Mouse (Mus musculus): Measurements from ENCODE around the gene Cdc14b. TPM values are rescaled to one million over a fixed set of nuclear protein-coding genes. Genes with fewer than 3 reads are reported as not detected.

The Cdc14b gene
- total and polyA plus RNA-seq, 2 experiments: 7.6 to 31.7 TPM

- no peak overlapping the region for H3K9ac ChIP-seq (ENCODE audit: low read depth, low read length)
- H3K4me3 ChIP-seq (ENCODE audit: insufficient read depth, low read depth, low read length): no peak overlapping the region
- no peak for DNase-seq (ENCODE audit: extremely low read depth, low read depth, low spot score)
- TF ChIP-seq CTCF (IDR thresholded peaks at IDR 0.05; ENCODE audit: low read depth, low read length) (0 out of 2 replicates have a peak, but pooled peaks have one; percentile 15), POLR2A (IDR thresholded peaks at IDR 0.05; ENCODE audit: extremely low read depth, insufficient read depth, low read length) (no peak)
- H3K79me2 ChIP-seq (ENCODE audit: control insufficient read depth, insufficient read depth, low read length): no peaks in the 10 kb centered on the region
- no peaks in the 10 kb centered on the region for H3K27me3 ChIP-seq (ENCODE audit: control insufficient read depth, insufficient read depth, low read length)
- H3K36me3 ChIP-seq (ENCODE audit: control insufficient read depth, insufficient read depth, low read length): peaks cover 32% of the 10 kb centered on the region
- WGBS: 71% methylated on average over 2 of the region's 2 CpGs
- H3K4me1 ChIP-seq (ENCODE audit: control insufficient read depth, insufficient read depth, low read length): no peaks in the 10 kb centered on the region
- H3K27ac ChIP-seq (replicated peaks; ENCODE audit: insufficient read depth, low read depth, low read length): no peak overlapping the region
These were observed 69.9 kb downstream of the Cdc14b start for GRCm38 (mm10) chr13:64205186-64205585.

GRCm38 (mm10) chr13:64204726-64205125 is 70.4 kb downstream of the Cdc14b start:
- no peaks in the 10 kb centered on the region for H3K4me1 ChIP-seq (ENCODE audit: control insufficient read depth, insufficient read depth, low read length)
- peaks cover 30% of the 10 kb centered on the region for H3K36me3 ChIP-seq (ENCODE audit: control insufficient read depth, insufficient read depth, low read length)
- H3K4me3 ChIP-seq (ENCODE audit: insufficient read depth, low read depth, low read length): no peak overlapping the region
- H3K79me2 ChIP-seq (ENCODE audit: control insufficient read depth, insufficient read depth, low read length): no peaks in the 10 kb centered on the region
- TF ChIP-seq CTCF (IDR thresholded peaks at IDR 0.05; ENCODE audit: low read depth, low read length): peak; percentile 58; the same call in 1 of the 2 replicates
- no peak for TF ChIP-seq POLR2A (IDR thresholded peaks at IDR 0.05; ENCODE audit: extremely low read depth, insufficient read depth, low read length)
- WGBS: 47% methylated on average over 2 of the region's 2 CpGs
- H3K9ac ChIP-seq (ENCODE audit: low read depth, low read length): no peak overlapping the region
- H3K27ac ChIP-seq (replicated peaks; ENCODE audit: insufficient read depth, low read depth, low read length): no peak overlapping the region
- peak; percentile 50 for DNase-seq (ENCODE audit: extremely low read depth, low read depth, low spot score)
- H3K27me3 ChIP-seq (ENCODE audit: control insufficient read depth, insufficient read depth, low read length): no peaks in the 10 kb centered on the region

- DNase-seq (ENCODE audit: extremely low read depth, low read depth, low spot score): no peak
- H3K9ac ChIP-seq (ENCODE audit: low read depth, low read length): no peak overlapping the region
- H3K27ac ChIP-seq (replicated peaks; ENCODE audit: insufficient read depth, low read depth, low read length): no peak overlapping the region
- no peaks in the 10 kb centered on the region for H3K27me3 ChIP-seq (ENCODE audit: control insufficient read depth, insufficient read depth, low read length)
- no peaks in the 10 kb centered on the region for H3K79me2 ChIP-seq (ENCODE audit: control insufficient read depth, insufficient read depth, low read length)
- H3K36me3 ChIP-seq (ENCODE audit: control insufficient read depth, insufficient read depth, low read length): peaks cover 34% of the 10 kb centered on the region
- WGBS: 93% methylated on average over 4 of the region's 4 CpGs
- H3K4me1 ChIP-seq (ENCODE audit: control insufficient read depth, insufficient read depth, low read length): no peaks in the 10 kb centered on the region
- H3K4me3 ChIP-seq (ENCODE audit: insufficient read depth, low read depth, low read length): no peak overlapping the region
- no peak for TF ChIP-seq CTCF (IDR thresholded peaks at IDR 0.05; ENCODE audit: low read depth, low read length)
- TF ChIP-seq POLR2A (IDR thresholded peaks at IDR 0.05; ENCODE audit: extremely low read depth, insufficient read depth, low read length): no peak
These were observed 74.2 kb downstream of the Cdc14b start for GRCm38 (mm10) chr13:64200911-64201310.

- no peaks in the 10 kb centered on the region for H3K4me1 ChIP-seq (ENCODE audit: control insufficient read depth, insufficient read depth, low read length)
- 80% methylated on average over 4 of the region's 4 CpGs for WGBS
These were observed 76.8 kb downstream of the Cdc14b start for GRCm38 (mm10) chr13:64198310-64198709.

GRCm38 (mm10) chr13:64197899-64198298 is 77.2 kb downstream of the Cdc14b start:
- Histone ChIP-seq H3K9ac (ENCODE audit: low read depth, low read length) (no peak overlapping the region), H3K27ac (replicated peaks; ENCODE audit: insufficient read depth, low read depth, low read length) (no peak overlapping the region), H3K27me3 (ENCODE audit: control insufficient read depth, insufficient read depth, low read length) (no peaks in the 10 kb centered on the region), H3K4me1 (ENCODE audit: control insufficient read depth, insufficient read depth, low read length) (no peaks in the 10 kb centered on the region), H3K79me2 (ENCODE audit: control insufficient read depth, insufficient read depth, low read length) (no peaks in the 10 kb centered on the region), H3K36me3 (ENCODE audit: control insufficient read depth, insufficient read depth, low read length) (peaks cover 42% of the 10 kb centered on the region), H3K4me3 (ENCODE audit: insufficient read depth, low read depth, low read length) (no peak overlapping the region)
- TF ChIP-seq CTCF (IDR thresholded peaks at IDR 0.05; ENCODE audit: low read depth, low read length): no peak
- 92% methylated on average over 6 of the region's 6 CpGs for WGBS
- DNase-seq (ENCODE audit: extremely low read depth, low read depth, low spot score): no peak

More at GRCm38 (mm10) chr13:64198310-64198709, 76.8 kb downstream of the Cdc14b start:
- peaks cover 44% of the 10 kb centered on the region for H3K36me3 ChIP-seq (ENCODE audit: control insufficient read depth, insufficient read depth, low read length)
- H3K27me3 ChIP-seq (ENCODE audit: control insufficient read depth, insufficient read depth, low read length): no peaks in the 10 kb centered on the region
- H3K27ac ChIP-seq (replicated peaks; ENCODE audit: insufficient read depth, low read depth, low read length): no peak overlapping the region
- no peaks in the 10 kb centered on the region for H3K79me2 ChIP-seq (ENCODE audit: control insufficient read depth, insufficient read depth, low read length)
- H3K9ac ChIP-seq (ENCODE audit: low read depth, low read length): no peak overlapping the region
- no peak overlapping the region for H3K4me3 ChIP-seq (ENCODE audit: insufficient read depth, low read depth, low read length)
- DNase-seq (ENCODE audit: extremely low read depth, low read depth, low spot score): no peak
- TF ChIP-seq POLR2A (IDR thresholded peaks at IDR 0.05; ENCODE audit: extremely low read depth, insufficient read depth, low read length): no peak
- no peak for TF ChIP-seq CTCF (IDR thresholded peaks at IDR 0.05; ENCODE audit: low read depth, low read length)

- Histone ChIP-seq H3K27ac (replicated peaks; ENCODE audit: insufficient read depth, low read depth, low read length) (no peak overlapping the region), H3K4me1 (ENCODE audit: control insufficient read depth, insufficient read depth, low read length) (peaks cover 18% of the 10 kb centered on the region), H3K9ac (ENCODE audit: low read depth, low read length) (no peak overlapping the region), H3K36me3 (ENCODE audit: control insufficient read depth, insufficient read depth, low read length) (peaks cover 13% of the 10 kb centered on the region), H3K79me2 (ENCODE audit: control insufficient read depth, insufficient read depth, low read length) (no peaks in the 10 kb centered on the region), H3K27me3 (ENCODE audit: control insufficient read depth, insufficient read depth, low read length) (no peaks in the 10 kb centered on the region), H3K4me3 (ENCODE audit: insufficient read depth, low read depth, low read length) (no peak overlapping the region)
- DNase-seq (ENCODE audit: extremely low read depth, low read depth, low spot score): no peak
- no peak for TF ChIP-seq POLR2A (IDR thresholded peaks at IDR 0.05; ENCODE audit: extremely low read depth, insufficient read depth, low read length)
- no peak for TF ChIP-seq CTCF (IDR thresholded peaks at IDR 0.05; ENCODE audit: low read depth, low read length)
These were observed 88.0 kb downstream of the Cdc14b start for GRCm38 (mm10) chr13:64187065-64187464.

All from liver, adult 2 months (tissue).